22 mouse cellular contexts compared by ENCODE assay signal in genomic region chr2:45276703-45277102, GRCm38 (mm10).
DNase-seq lines count a peak whose midpoint lies in the region; ATAC-seq and TF ChIP-seq lines count a peak whose summit lies in the region.
"Had no signal": no experiment of that assay in that cellular context is flagged by ENCODE, and none has a peak within 500 bp of the region (broad histone marks: within the 10 kb centered on the region; RNA-seq: fewer than 3 reads in every experiment).

No protein-coding gene starts in this region.

- no peak overlapping the region for H3K9ac ChIP-seq in liver, adult 2 months (ENCODE audit: low read depth, low read length)
- H3K9ac ChIP-seq in CH12.LX (ENCODE audit: insufficient read depth, low read depth): no peak overlapping the region
- H3K9ac ChIP-seq: embryonic facial prominence, embryonic 15.5 days; forebrain, embryonic 15.5 days; heart, embryonic 15.5 days; hindbrain, embryonic 15.5 days had no signal

- peak; percentile 44 for DNase-seq in liver, adult 2 months (ENCODE audit: extremely low read depth, low read depth, low spot score)
- no peak for DNase-seq in liver
- no peak for DNase-seq in CH12.LX (ENCODE audit: extremely low read depth)
- no peak for DNase-seq in right cerebral cortex, postnatal 36 days (ENCODE audit: low spot score in 2 of 2)
- DNase-seq in gastrocnemius, postnatal 14 days: no peak
- DNase-seq in right cerebral cortex, adult 18-20 months: no peak
- DNase-seq: adrenal gland, postnatal 10 days; B cell, adult 2 months; cerebellum, adult 2 months; cerebellum, postnatal 10 days; embryo, embryonic 11 days; heart, adult 2 months; heart, postnatal 14 days had no signal

- TF ChIP-seq EP300 in CH12.LX (IDR thresholded peaks at IDR 0.05; ENCODE audit: low read length): no peak

- H3K4me1 ChIP-seq in liver, adult 2 months (ENCODE audit: control insufficient read depth, insufficient read depth, low read length): no peaks in the 10 kb centered on the region
- H3K4me1 ChIP-seq in CH12.LX (ENCODE audit: control insufficient read depth in 1 of 2, insufficient read depth in 2 of 2): peaks cover 7 to 47% of the 10 kb centered on the region in 2 experiments; a peak in 3 of 4 replicates
- H3K4me1 ChIP-seq: embryonic facial prominence, embryonic 15.5 days; forebrain, embryonic 15.5 days; heart, embryonic 15.5 days; hindbrain, embryonic 15.5 days had no signal

- H3K4me2 ChIP-seq in CH12.LX (ENCODE audit: insufficient read depth, low read depth, poor library complexity, severe bottlenecking): no peak overlapping the region
- H3K4me2 ChIP-seq: embryonic facial prominence, embryonic 15.5 days; forebrain, embryonic 15.5 days; heart, embryonic 11.5 days; heart, embryonic 15.5 days; hindbrain, embryonic 15.5 days had no signal

- no peaks in the 10 kb centered on the region for H3K27me3 ChIP-seq in liver, adult 2 months (ENCODE audit: control insufficient read depth, insufficient read depth, low read length)
- H3K27me3 ChIP-seq in CH12.LX (replicated peaks): no peaks in the 10 kb centered on the region
- H3K27me3 ChIP-seq: embryonic facial prominence, embryonic 15.5 days; forebrain, embryonic 15.5 days; heart, embryonic 15.5 days; hindbrain, embryonic 15.5 days had no signal

- TF ChIP-seq CTCF in liver, adult 2 months (IDR thresholded peaks at IDR 0.05; ENCODE audit: low read depth, low read length): no peak
- no peak for TF ChIP-seq CTCF in CH12.LX (conservative IDR thresholded peaks at IDR 0.05 in 1 of 2, IDR thresholded peaks at IDR 0.05 in 1 of 2; ENCODE audit: low read depth in 2 of 2, low read length in 2 of 2)

- ATAC-seq in common myeloid progenitor, adult 5-6 weeks (replicated peaks; ENCODE audit: low read depth, poor library complexity, severe bottlenecking): 0 out of 2 replicates have a peak, but pooled peaks have one; percentile 9
- peak; percentile 29 for ATAC-seq in megakaryocyte progenitor cell, adult 5-6 weeks (replicated peaks; ENCODE audit: poor library complexity)
- ATAC-seq: CD4-positive, CD25-positive, alpha-beta regulatory T cell, adult 4 months; forebrain, embryonic 15.5 days had no signal

- no peak overlapping the region for H3K4me3 ChIP-seq in liver, adult 2 months (ENCODE audit: insufficient read depth, low read depth, low read length)
- no peak overlapping the region for H3K4me3 ChIP-seq in CH12.LX (replicated peaks in 1 of 3; ENCODE audit: low read depth in 2 of 3, low read length in 2 of 3, poor library complexity in 1 of 3)
- H3K4me3 ChIP-seq: embryonic facial prominence, embryonic 15.5 days; erythroblast, embryonic 14.5 days; forebrain, embryonic 15.5 days; heart, adult 2 months; heart, embryonic 15.5 days; hindbrain, embryonic 15.5 days had no signal

- no peak overlapping the region for H3K27ac ChIP-seq in liver, adult 2 months (replicated peaks; ENCODE audit: insufficient read depth, low read depth, low read length)
- H3K27ac ChIP-seq in CH12.LX (ENCODE audit: insufficient read depth, low read depth): no peak overlapping the region
- H3K27ac ChIP-seq: embryonic facial prominence, embryonic 15.5 days; forebrain, embryonic 15.5 days; heart, adult 2 months; heart, embryonic 15.5 days; hindbrain, embryonic 15.5 days had no signal

- H3K36me3 ChIP-seq in liver, adult 2 months (ENCODE audit: control insufficient read depth, insufficient read depth, low read length): no peaks in the 10 kb centered on the region
- no peaks in the 10 kb centered on the region for H3K36me3 ChIP-seq in CH12.LX (replicated peaks in 1 of 2; ENCODE audit: control insufficient read depth in 1 of 2, insufficient read depth in 1 of 2, low read length in 1 of 2)
- H3K36me3 ChIP-seq: embryonic facial prominence, embryonic 15.5 days; forebrain, embryonic 15.5 days; heart, embryonic 15.5 days; hindbrain, embryonic 15.5 days had no signal

- 86% methylated on average over 1 of the region's 1 CpGs for WGBS in liver, adult 2 months

- in situ Hi-C loops in CH12.LX (cut with MboI; ENCODE audit: low pct_ligation_motif_present, low pct_unique_long_range_greater_than_20kb, low sequenced_read_pairs): no loop called here

- intact Hi-C loops in gastrocnemius, postnatal 14 days (cut with DNase I; ENCODE audit: low total_unique reads): no loop called here

- no peaks in the 10 kb centered on the region for H3K79me2 ChIP-seq in liver, adult 2 months (ENCODE audit: control insufficient read depth, insufficient read depth, low read length)
- H3K79me2 ChIP-seq in CH12.LX (replicated peaks; ENCODE audit: control insufficient read depth, extremely low read depth, insufficient read depth, poor library complexity, severe bottlenecking): no peaks in the 10 kb centered on the region

- TF ChIP-seq POLR2A in liver, adult 2 months (IDR thresholded peaks at IDR 0.05; ENCODE audit: extremely low read depth, insufficient read depth, low read length): no peak
- no peak for TF ChIP-seq POLR2A in CH12.LX (IDR thresholded peaks at IDR 0.05; ENCODE audit: low read depth, low read length)

- no peak for TF ChIP-seq RAD21 in CH12.LX (IDR thresholded peaks at IDR 0.05; ENCODE audit: low read depth, low read length)

- dilution Hi-C loops in CH12.LX (cut with MboI; ENCODE audit: extremely low pct_ligation_motif_present, extremely low pct_unique_long_range_greater_than_20kb, low sequenced_read_pairs): no loop called here

- no peaks in the 10 kb centered on the region for H3K9me3 ChIP-seq in CH12.LX (replicated peaks; ENCODE audit: low read length)
- H3K9me3 ChIP-seq: embryonic facial prominence, embryonic 15.5 days; forebrain, embryonic 15.5 days; heart, embryonic 15.5 days; hindbrain, embryonic 15.5 days had no signal

TF ChIP-seq in CH12.LX, 34 proteins besides CTCF, POLR2A, EP300 and RAD21:
- TF ChIP-seq ZNF384 (IDR thresholded peaks at IDR 0.05; ENCODE audit: low read depth, low read length): peak; percentile 40
- no peak for TF ChIP-seq ZMIZ1 (IDR thresholded peaks at IDR 0.05; ENCODE audit: low read depth, low read length)
